In the genomic region with DNA sequence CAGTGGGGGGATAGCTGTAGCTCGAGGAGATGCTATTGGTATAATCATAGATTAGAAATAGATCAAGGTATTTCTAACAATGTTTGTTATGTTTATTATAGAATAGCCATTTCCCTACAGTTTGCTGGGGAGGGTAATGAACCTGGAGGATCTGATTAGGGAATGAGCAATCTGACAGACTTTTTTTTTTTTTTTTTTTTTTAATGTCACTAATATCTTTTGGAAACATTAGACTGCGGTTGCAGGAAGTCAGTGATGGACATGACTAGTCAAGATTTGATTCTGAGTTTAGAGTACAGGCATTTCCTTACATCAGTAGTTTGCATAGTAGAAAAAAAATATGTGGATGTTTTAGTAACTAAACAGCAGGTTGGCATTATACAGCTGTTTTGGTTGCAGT, we compare ENCODE assay signal across 25 mouse cellular contexts.
"Had no signal": no experiment of that assay in that cellular context is flagged by ENCODE, and none has a peak within 500 bp of the region (broad histone marks: within the 10 kb centered on the region; RNA-seq: fewer than 3 reads in every experiment).

No protein-coding gene starts in this region.

- H3K27me3 ChIP-seq: embryonic facial prominence, embryonic 12.5 days; embryonic facial prominence, embryonic 13.5 days; embryonic facial prominence, embryonic 15.5 days; forebrain, embryonic 12.5 days; forebrain, embryonic 13.5 days; forebrain, embryonic 15.5 days had no signal

- H3K9ac ChIP-seq: embryonic facial prominence, embryonic 12.5 days; embryonic facial prominence, embryonic 13.5 days; embryonic facial prominence, embryonic 15.5 days; forebrain, embryonic 12.5 days; forebrain, embryonic 13.5 days; forebrain, embryonic 15.5 days; forebrain, postnatal 0 days had no signal

- H3K27ac ChIP-seq: embryonic facial prominence, embryonic 10.5 days; embryonic facial prominence, embryonic 12.5 days; embryonic facial prominence, embryonic 13.5 days; embryonic facial prominence, embryonic 15.5 days; forebrain, embryonic 10.5 days; forebrain, embryonic 12.5 days; forebrain, embryonic 13.5 days; forebrain, embryonic 15.5 days; gastrocnemius, adult 2 months; heart, adult 2 months had no signal

- DNase-seq: cerebellum, adult 9-10 months; cerebellum, adult 9-11 months; cerebellum, postnatal 10 days; cerebellum, postnatal 14 days; cerebellum, postnatal 25 days; cerebellum, postnatal 36 days; embryo, embryonic 11 days; forebrain, postnatal 0 days; gastrocnemius, adult 2 months; gastrocnemius, postnatal 10 days; gastrocnemius, postnatal 14 days; gastrocnemius, postnatal 25 days; gastrocnemius, postnatal 36 days; heart, adult 11 months; heart, adult 18-20 months; heart, adult 2 months had no signal

- H3K36me3 ChIP-seq: embryonic facial prominence, embryonic 10.5 days; embryonic facial prominence, embryonic 12.5 days; embryonic facial prominence, embryonic 13.5 days; embryonic facial prominence, embryonic 15.5 days; forebrain, embryonic 10.5 days; forebrain, embryonic 15.5 days had no signal

- H3K4me3 ChIP-seq: embryonic facial prominence, embryonic 10.5 days; embryonic facial prominence, embryonic 12.5 days; embryonic facial prominence, embryonic 13.5 days; embryonic facial prominence, embryonic 15.5 days; erythroblast, embryonic 14.5 days; forebrain, embryonic 10.5 days; forebrain, embryonic 12.5 days; forebrain, embryonic 13.5 days; forebrain, embryonic 15.5 days; gastrocnemius, adult 2 months; heart, adult 2 months had no signal

- H3K4me1 ChIP-seq: embryonic facial prominence, embryonic 10.5 days; embryonic facial prominence, embryonic 12.5 days; embryonic facial prominence, embryonic 13.5 days; embryonic facial prominence, embryonic 15.5 days; forebrain, embryonic 10.5 days; forebrain, embryonic 12.5 days; forebrain, embryonic 13.5 days; forebrain, embryonic 15.5 days had no signal
